Mouse (Mus musculus) right cerebral cortex, postnatal 10 days (tissue): ENCODE measurements at regions not wholly inside any gene's neighbourhood (a gene's known extent, or its start where the extent isn't known, plus 50 kb on each side); places are given as distances from the start of the nearest gene placed in this dataset.

ENCODE experiments used
- DNase-seq, 2 experiments: peaks; one replicate each; pipeline ENCODE4 v3.0.0; 2021; ENCODE audit warnings: low spot score in 2 of 2

GRCm38 (mm10) chr13:39127942-39128341, 167.3 kb upstream of the Slc35b3 start:
- no peak for DNase-seq

- no peak for DNase-seq
Observed at GRCm38 (mm10) chr13:39092058-39092457, 131.4 kb upstream of the Slc35b3 start.

- DNase-seq = peak; percentile 26 to 27
Observed at GRCm38 (mm10) chr13:39084544-39084943, 123.9 kb upstream of the Slc35b3 start.

GRCm38 (mm10) chr13:39074211-39074610, 113.5 kb upstream of the Slc35b3 start:
- no peak for DNase-seq

GRCm38 (mm10) chr13:39032263-39032662, 71.6 kb upstream of the Slc35b3 start:
- no peak for DNase-seq

- no peak for DNase-seq
Observed at GRCm38 (mm10) chr13:39020168-39020567, 59.5 kb upstream of the Slc35b3 start.

- DNase-seq = peak; percentile 73 to 84
Observed at GRCm38 (mm10) chr13:39011696-39012095, 51.0 kb upstream of the Slc35b3 start.
